Mouse (Mus musculus): ENCODE measurements around the gene Mbnl2. TPM values are rescaled to one million over a fixed set of nuclear protein-coding genes. Genes with fewer than 3 reads are reported as not detected.

The Mbnl2 gene
- total RNA-seq, 2 experiments from 2014 or later = 216 to 226 TPM

DNA sequence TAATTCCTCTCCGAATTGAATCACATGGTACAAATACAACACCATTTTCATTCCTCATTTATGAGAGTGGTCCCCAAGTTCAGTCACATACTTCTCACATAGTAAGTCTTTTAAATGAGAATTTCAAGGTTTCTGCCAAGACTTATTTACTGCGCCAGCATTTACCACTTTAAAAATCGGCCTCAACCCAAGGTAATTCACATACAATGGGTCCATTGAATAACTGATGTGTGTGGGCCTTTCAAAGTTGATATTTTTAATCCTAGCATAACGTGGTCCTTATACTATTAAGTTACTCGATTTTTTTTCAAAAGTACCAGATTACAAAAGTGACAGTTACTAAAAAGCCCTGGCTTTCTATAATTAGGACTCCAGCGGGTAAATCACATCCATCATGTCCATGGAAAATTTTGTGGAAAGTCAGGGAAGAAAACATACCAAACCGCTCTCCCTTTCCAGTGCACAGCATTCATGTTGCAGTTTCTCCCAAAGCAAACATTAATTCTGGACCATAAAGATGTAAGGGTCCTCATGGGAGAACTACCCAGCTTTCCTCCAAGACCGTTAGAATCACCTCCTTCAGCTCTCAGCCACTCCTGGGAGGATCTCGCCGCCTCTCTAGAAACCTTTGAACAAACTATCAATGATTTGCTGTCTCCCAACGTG, 107.8 kb downstream of the Mbnl2 start:
- DNase-seq = no peak

GRCm38 (mm10) chr14:120384615-120385014, 109.1 kb downstream of the Mbnl2 start:
- DNase-seq = no peak

GRCm38 (mm10) chr14:120387293-120387692, 111.8 kb downstream of the Mbnl2 start:
- DNase-seq = no peak

GRCm38 (mm10) chr14:120388818-120389691, 113.6 kb downstream of the Mbnl2 start:
- peak; percentile 42 to 65 for DNase-seq

GRCm38 (mm10) chr14:120390231-120390944, 114.9 kb downstream of the Mbnl2 start:
- DNase-seq = no peak

- no peak for DNase-seq
Measured at GRCm38 (mm10) chr14:120391701-120392100, 116.2 kb downstream of the Mbnl2 start.

- no peak for DNase-seq
Measured at GRCm38 (mm10) chr14:120392441-120392840, 117.0 kb downstream of the Mbnl2 start.

GRCm38 (mm10) chr14:120393441-120393840, 118.0 kb downstream of the Mbnl2 start:
- DNase-seq = no peak

DNA sequence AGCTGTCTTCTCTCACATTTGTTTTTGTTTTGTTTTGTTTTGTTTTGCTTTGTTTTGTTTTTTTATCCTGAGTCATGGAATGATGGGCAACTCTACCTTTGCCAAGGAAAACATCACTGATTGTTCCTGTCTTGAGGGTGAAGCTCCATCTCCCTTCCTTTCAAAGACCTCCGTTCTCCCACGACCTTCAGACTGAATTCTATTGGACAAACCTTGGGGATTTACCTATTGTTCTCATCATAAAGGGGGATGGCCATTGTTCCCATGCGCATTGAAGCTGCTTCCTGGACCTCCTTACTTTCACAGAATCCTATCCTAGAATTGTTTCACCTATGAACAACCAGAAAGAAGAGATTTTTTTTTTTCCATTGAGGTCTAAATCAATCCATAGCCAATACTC, 118.7 kb downstream of the Mbnl2 start:
- no peak for DNase-seq

- DNase-seq = no peak
Measured at GRCm38 (mm10) chr14:120394827-120395226, 119.4 kb downstream of the Mbnl2 start.

DNA sequence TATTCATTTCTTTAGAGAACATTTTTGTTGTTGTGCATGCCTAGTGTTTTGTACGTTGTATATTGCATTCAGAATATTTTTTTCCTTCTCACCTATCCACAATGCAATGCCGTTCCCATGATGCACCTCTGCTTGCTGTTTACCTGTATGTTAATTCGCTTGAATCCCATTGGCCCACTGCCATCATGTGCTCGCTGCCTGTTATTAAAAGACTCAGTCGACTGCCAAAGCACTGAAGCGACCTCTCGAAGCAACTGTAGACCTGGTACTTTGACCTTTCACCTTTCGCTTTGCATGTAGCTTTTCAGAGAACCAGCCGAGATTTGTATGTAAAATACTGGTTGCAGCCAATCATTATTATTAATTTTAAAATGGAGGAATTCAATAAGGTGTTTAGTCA, 120.0 kb downstream of the Mbnl2 start:
- DNase-seq = no peak

DNA sequence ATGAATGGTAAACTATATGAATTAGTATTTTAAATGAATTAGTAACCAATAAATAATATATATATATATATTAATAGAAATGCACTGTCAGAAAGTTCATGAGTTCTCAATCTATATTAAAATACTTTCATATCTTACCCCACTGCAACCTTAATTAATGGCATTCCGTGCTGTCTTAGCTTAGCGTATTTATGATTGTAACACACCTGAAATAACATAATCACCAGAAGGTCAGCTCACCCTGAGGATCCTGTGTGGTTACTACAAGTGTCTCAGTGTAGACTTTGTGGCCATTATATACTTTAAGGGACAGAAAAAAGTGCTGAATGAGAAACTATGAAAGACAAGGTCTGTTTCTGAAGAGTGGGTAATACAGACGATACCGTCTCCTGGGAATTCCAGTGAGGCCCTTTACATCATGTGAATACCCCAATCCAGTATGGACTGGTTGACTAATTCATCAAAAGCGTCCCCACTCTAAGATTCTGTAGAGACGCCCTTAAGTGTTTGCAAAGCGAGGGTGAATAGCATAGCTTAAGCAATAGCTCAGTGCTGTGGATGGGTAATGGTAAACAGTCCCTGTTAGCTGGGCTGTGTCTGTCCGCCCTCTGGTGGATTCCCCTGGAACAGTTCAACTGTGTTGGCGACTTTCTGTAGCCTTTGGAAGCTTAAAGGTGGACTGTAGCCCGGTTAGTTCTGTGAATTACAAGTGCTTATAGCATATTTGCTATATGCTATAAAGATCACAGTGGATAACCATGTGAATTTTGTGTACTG, 122.6 kb downstream of the Mbnl2 start:
- DNase-seq = peak; percentile 76 to 84

- no peak for DNase-seq
Measured at GRCm38 (mm10) chr14:120399614-120400013, 124.1 kb downstream of the Mbnl2 start.

- DNase-seq = no peak
Measured at GRCm38 (mm10) chr14:120401158-120401557, 125.7 kb downstream of the Mbnl2 start.

DNA sequence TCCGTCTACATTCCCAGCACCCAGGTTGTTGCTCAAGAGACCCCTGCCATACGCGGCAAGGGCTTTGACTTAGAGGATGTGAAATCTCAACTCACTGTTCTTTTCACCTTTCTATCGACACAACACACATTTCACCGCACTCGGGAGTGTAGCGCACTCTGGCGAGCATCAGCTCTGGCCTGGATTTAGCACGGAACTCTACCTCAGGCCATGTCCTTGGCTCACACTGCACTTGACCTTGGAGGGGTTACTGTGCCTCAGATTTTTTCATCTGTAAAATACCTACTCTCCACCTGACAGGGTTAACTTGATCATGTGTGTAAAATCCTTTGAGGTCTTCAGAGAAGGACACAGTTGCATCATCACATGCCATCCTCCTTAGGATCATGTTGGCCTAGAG, 127.2 kb downstream of the Mbnl2 start:
- DNase-seq = no peak

DNA sequence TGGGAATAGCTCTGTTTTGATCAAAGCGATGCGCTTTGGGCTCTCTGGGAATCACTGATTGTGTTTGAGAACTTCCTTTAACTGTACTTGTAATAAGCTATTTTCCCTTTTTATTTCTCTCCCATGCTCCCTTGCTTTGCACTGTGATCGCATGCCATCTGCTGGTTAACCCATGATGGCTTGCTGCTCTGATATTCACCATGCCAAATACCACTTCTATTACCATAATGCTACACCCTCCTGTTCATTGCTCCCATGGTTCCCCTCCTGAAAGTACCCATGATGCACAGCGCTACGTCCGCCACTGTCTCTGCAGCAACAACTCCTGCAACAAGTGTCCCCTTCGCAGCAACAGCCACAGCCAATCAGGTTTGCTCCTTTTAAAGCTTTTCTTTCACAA, 128.9 kb downstream of the Mbnl2 start:
- no peak for DNase-seq

GRCm38 (mm10) chr14:120404811-120405582, 129.5 kb downstream of the Mbnl2 start:
- no peak for DNase-seq

DNA sequence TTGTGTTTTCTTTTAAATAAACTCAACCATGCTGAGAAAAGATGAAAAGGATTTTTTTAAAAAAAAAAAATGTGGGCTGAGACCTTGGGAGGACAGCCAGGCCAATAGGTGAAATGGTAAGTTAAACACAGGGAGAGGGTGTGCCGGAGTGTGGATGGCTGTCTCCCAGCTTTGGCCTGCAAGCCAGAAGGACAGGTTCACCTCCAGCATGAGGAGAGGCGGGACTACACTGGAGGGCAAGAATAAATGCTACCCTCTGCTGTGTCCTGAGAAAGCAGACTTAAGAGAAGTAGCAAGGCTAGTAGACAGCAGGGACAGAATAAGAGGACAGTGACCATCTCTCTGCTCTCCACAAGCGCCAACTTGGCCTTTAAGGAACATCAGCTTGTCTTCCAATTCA, 130.1 kb downstream of the Mbnl2 start:
- DNase-seq = no peak

GRCm38 (mm10) chr14:120406271-120406670, 130.8 kb downstream of the Mbnl2 start:
- DNase-seq = no peak

DNA sequence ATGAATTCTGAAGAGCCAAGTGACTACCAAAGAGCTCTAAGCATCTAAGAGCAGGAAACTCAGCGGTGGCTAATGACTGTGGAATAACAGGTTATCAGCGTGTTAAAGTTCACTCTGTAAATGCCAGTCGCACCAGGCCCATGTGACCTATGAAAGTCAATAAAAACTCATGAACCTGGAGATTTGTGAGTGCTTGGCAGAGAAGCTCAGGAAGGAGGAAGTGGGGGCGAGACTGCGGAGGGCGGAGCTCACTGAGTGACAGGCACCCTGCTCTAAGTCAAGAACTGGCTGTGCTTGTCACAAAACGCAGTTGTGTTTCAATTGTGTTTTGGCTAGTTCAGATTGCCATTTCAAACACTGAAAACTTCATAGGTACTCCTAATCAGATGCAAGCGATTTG, 131.4 kb downstream of the Mbnl2 start:
- DNase-seq = peak in 1 of 2 experiments; percentile 71

GRCm38 (mm10) chr14:120409854-120410253, 134.4 kb downstream of the Mbnl2 start:
- no peak for DNase-seq

Data from adrenal gland, postnatal 36 days (tissue).